Mouse (Mus musculus): Measurements from ENCODE around the gene Rpl41.

DNA sequence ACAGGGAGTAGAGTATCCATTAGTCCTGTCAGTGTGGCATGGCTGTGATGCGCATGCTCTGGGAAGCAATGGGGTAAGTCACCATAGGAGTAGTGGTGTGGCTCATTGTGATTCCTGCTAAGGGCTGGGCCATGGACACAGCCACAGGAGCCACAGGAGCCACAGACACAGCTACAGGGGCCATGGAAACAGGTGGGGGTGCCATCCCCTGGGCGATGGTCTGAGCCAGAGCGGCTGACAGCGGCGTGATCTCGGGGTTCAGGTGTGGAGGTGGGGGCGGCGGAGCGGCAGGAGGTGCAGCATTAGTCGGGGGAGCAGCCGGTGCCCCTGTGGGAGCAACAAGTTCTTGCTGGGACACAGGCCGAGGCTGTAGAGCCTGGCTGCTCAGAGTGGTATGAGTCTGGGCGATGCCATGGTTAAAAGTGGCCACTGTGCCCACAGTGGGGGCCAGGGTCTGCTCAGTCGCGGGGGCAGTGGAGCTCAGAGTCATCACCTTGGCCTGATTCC lies 4.9 kb downstream of the Rpl41 start:
- TF ChIP-seq CTCF (IDR thresholded peaks at IDR 0.05; ENCODE audit: insufficient read depth, low read depth, low read length): no peak
- no peak for TF ChIP-seq POLR2A (IDR thresholded peaks at IDR 0.05; ENCODE audit: insufficient read depth, low read depth, low read length)

Data from olfactory bulb, adult 2 months (tissue).